In genomic region chrX:100776985-100777654, GRCm38 (mm10) we compare ENCODE assay signal across 8 mouse cellular contexts. TPM values are rescaled to one million over a fixed set of nuclear protein-coding genes. Genes with fewer than 3 reads are reported as not detected.
DNase-seq lines count a peak whose midpoint lies in the region; ATAC-seq lines count a peak whose summit lies in the region.

No protein-coding gene starts in this region.

- intact Hi-C loops in gastrocnemius, postnatal 14 days (cut with DNase I; ENCODE audit: low total_unique reads) = loop anchor here (10.0 kb wide), 1 partner anchor 168 kb away; no protein-coding TSS in a partner anchor

- peak overlapping the region; percentile 47 for H3K4me2 ChIP-seq in liver, embryonic 16.5 days (ENCODE audit: low read depth, low read length)
- peak overlapping the region; percentile 58 for H3K4me2 ChIP-seq in neural tube, embryonic 13.5 days

- H3K27me3 ChIP-seq in liver, embryonic 16.5 days (ENCODE audit: control insufficient read depth, insufficient read depth, low read depth, low read length) = no peaks in the 10 kb centered on the region
- no peaks in the 10 kb centered on the region for H3K27me3 ChIP-seq in neural tube, embryonic 13.5 days

- ATAC-seq in inflammation-experienced regulatory T-cells, adult 6 months = peak; percentile 82
- peak; percentile 96 for ATAC-seq in liver, embryonic 16.5 days (ENCODE audit: low read depth)
- peak; percentile 88 for ATAC-seq in neural tube, embryonic 13.5 days (ENCODE audit: low read depth)

- 0 out of 2 replicates have a peak overlapping the region, but pooled peaks have one; percentile 8 for H3K9ac ChIP-seq in liver, embryonic 16.5 days (ENCODE audit: low read depth, low read length)
- H3K9ac ChIP-seq in neural tube, embryonic 13.5 days = peak overlapping the region; percentile 75

- H3K4me1 ChIP-seq in liver, embryonic 16.5 days (ENCODE audit: control insufficient read depth, low read depth, low read length) = no peaks in the 10 kb centered on the region
- H3K4me1 ChIP-seq in neural tube, embryonic 13.5 days (replicated peaks) = peaks cover 37% of the 10 kb centered on the region

- 10% methylated on average over 37 of the region's 49 CpGs for WGBS in liver, embryonic 16.5 days (ENCODE audit: insufficient replicate concordance)
- WGBS in neural tube, embryonic 13.5 days = 35% methylated on average over 22 of the region's 49 CpGs

- no peaks in the 10 kb centered on the region for H3K36me3 ChIP-seq in liver, embryonic 16.5 days (ENCODE audit: control insufficient read depth, insufficient read depth)
- 0 out of 2 replicates have a peak, but pooled peaks cover 3% of the 10 kb centered on the region for H3K36me3 ChIP-seq in neural tube, embryonic 13.5 days

- peak; percentile 19 for DNase-seq in layer of hippocampus, adult 11-12 months (ENCODE audit: low spot score)
- no peak for DNase-seq in layer of hippocampus, adult 9-10 months (ENCODE audit: low spot score)
- peak; percentile 69 to 83 for DNase-seq in cerebellum, postnatal 25 days
- peak; percentile 45 for DNase-seq in gastrocnemius, postnatal 14 days
- peak; percentile 84 for DNase-seq in testis, postnatal 14 days (ENCODE audit: low spot score)

- H3K27ac ChIP-seq in liver, embryonic 16.5 days (ENCODE audit: low read length) = no peak overlapping the region
- H3K27ac ChIP-seq in neural tube, embryonic 13.5 days (replicated peaks) = peak overlapping the region; percentile 79

- H3K4me3 ChIP-seq in liver, embryonic 16.5 days (ENCODE audit: low read depth, low read length) = peak overlapping the region; percentile 55
- H3K4me3 ChIP-seq in neural tube, embryonic 13.5 days = peak overlapping the region; percentile 47

- no peaks in the 10 kb centered on the region for H3K9me3 ChIP-seq in liver, embryonic 16.5 days (replicated peaks; ENCODE audit: control insufficient read depth, low read length)
- no peaks in the 10 kb centered on the region for H3K9me3 ChIP-seq in neural tube, embryonic 13.5 days

RNA-seq across cellular contexts. Expression of gene Dlg3, which starts 9.6 kb away (rescaled TPM):
- 1 to 10 TPM; 1.7 to 2.3 TPM for total RNA-seq in gastrocnemius, postnatal 14 days (2021)
- 1 to 10 TPM; 1.3 to 7.7 (median 4.5) TPM for polyA plus RNA-seq in inflammation-experienced regulatory T-cells, adult 6 months (2017; shearing (Covaris generic))
- 0.72 and 0.79 TPM in 2 replicates for polyA plus RNA-seq in liver, embryonic 16.5 days (2015; fragmentation: Nextera tagmentation; extraction: Ambion mirVana)
- polyA plus RNA-seq in neural tube, embryonic 13.5 days (2015; fragmentation: Nextera tagmentation; extraction: Ambion mirVana) = 5.2 and 6.9 TPM in 2 replicates

RNA-seq across cellular contexts. Expression of gene Gdpd2, which starts 47.4 kb away (rescaled TPM):
- under 1 TPM; 0.11 to 0.37 TPM for total RNA-seq in gastrocnemius, postnatal 14 days (2021)
- not detected for polyA plus RNA-seq in inflammation-experienced regulatory T-cells, adult 6 months (2017; shearing (Covaris generic))
- 0.08 TPM in 1 of 2 replicates, not detected in the other for polyA plus RNA-seq in liver, embryonic 16.5 days (2015; fragmentation: Nextera tagmentation; extraction: Ambion mirVana)
- 21.4 and 27.8 TPM in 2 replicates for polyA plus RNA-seq in neural tube, embryonic 13.5 days (2015; fragmentation: Nextera tagmentation; extraction: Ambion mirVana)

Comparison
In these comparisons a context has a peak if more than half of its experiments do, and no peak if none do; other contexts are left out.
1. RNA of gene Gdpd2, which starts 47.4 kb away (polyA plus RNA-seq): 21.4 to 27.8 TPM in neural tube, embryonic 13.5 days; 0.08 TPM in liver, embryonic 16.5 days and not detected in inflammation-experienced regulatory T-cells, adult 6 months; every median in the first group is over 10 times any median in the second.
2. Peak in every context shown above with its lines, with median percentiles within 50 percentile points of each other: ATAC-seq.